Mouse (Mus musculus): ENCODE measurements around the gene Elfn1.
"Not testable (repeated sequence)": the region's sequence is repeated elsewhere in the genome, so short reads cannot be mapped to it uniquely, and the experiment has no call there.

The Elfn1 gene

GRCm38 (mm10) chr5:139969151-139969948 lies 61.6 kb downstream of the Elfn1 start:
- DNase-seq (ENCODE audit: low spot score in 2 of 2) = no peak

GRCm38 (mm10) chr5:139970186-139970631 lies 62.5 kb downstream of the Elfn1 start:
- DNase-seq (ENCODE audit: low spot score in 2 of 2) = no peak

DNA sequence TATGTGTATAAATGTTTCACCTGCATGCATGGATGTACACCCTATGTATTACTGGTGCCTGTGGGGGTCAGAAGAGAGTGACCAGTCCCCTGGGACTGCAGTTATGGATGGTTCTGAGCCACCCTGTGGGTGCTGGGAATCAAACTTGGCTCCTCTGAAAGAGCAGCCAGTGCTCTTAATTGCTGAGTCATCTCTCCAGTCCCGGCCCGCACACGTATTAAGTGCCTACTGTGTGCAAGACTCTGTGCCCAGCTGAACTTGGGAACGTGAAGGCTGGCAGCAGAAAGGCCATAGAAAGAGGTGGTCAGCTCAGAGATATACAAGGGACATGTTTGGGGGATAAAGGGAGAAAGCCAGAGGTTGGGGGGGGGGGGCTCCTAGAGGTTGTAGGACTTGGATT lies 68.8 kb downstream of the Elfn1 start:
- DNase-seq (ENCODE audit: low spot score in 2 of 2) = no peak

- no peak for DNase-seq (ENCODE audit: low spot score in 2 of 2)
Observed at GRCm38 (mm10) chr5:139977476-139977875, 69.7 kb downstream of the Elfn1 start.

GRCm38 (mm10) chr5:139978525-139979276 lies 71.0 kb downstream of the Elfn1 start:
- DNase-seq (ENCODE audit: low spot score in 2 of 2) = no peak

- DNase-seq (ENCODE audit: low spot score in 2 of 2) = peak in 1 of 2 experiments; percentile 38
Observed at GRCm38 (mm10) chr5:139979371-139979770, 71.6 kb downstream of the Elfn1 start.

GRCm38 (mm10) chr5:139981976-139982375 lies 74.2 kb downstream of the Elfn1 start:
- DNase-seq (ENCODE audit: low spot score in 2 of 2) = no peak

- no peak for DNase-seq (ENCODE audit: low spot score in 2 of 2)
Observed at GRCm38 (mm10) chr5:139985073-139985746, 77.5 kb downstream of the Elfn1 start.

GRCm38 (mm10) chr5:139991531-139991930 lies 83.8 kb downstream of the Elfn1 start:
- no peak for DNase-seq (ENCODE audit: low spot score in 2 of 2)

DNA sequence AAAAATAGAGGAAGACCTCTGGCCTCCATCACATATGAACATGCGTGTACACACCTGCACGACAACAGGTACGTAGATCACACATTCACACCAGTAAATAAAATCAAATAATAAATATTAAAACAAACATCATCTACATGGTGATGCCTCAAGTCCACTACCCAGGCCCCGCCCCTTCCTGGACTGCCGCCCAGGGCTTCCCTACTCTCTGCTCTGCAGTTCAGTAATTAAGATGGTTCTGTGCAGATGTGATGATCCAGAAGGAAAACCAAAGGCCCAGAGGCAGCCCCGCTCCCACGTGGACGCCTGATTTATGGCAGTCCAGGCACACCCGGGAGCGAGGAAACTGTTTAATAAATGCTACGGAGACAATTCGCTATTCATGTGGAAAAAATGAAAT lies 90.6 kb downstream of the Elfn1 start:
- not testable (repeated sequence) for DNase-seq (ENCODE audit: low spot score in 2 of 2)

GRCm38 (mm10) chr5:139998916-139999315 lies 91.2 kb downstream of the Elfn1 start:
- DNase-seq (ENCODE audit: low spot score in 2 of 2) = no peak

- DNase-seq (ENCODE audit: low spot score in 2 of 2) = no peak
Observed at GRCm38 (mm10) chr5:140002541-140002940, 94.8 kb downstream of the Elfn1 start.

DNA sequence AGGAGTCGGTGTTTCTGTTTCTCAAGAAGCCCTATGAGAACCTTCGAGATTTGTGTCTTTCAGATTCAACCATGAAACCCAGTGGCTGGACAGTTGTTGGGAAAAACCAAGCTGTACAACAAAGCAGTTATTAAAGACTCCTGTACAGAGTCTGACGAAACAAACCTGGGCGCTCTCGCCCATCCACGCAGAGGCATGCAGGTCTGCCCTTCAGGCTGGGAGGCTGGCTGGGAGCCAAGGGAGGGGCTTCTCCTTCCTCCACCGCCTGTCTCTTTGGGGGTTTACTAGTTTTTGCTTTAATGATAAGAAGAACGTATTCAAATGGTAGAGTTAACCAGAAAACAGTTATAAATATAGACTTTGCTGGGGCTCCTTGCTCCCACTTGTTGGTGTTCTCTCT lies 99.1 kb downstream of the Elfn1 start:
- no peak for DNase-seq (ENCODE audit: low spot score in 2 of 2)

DNA sequence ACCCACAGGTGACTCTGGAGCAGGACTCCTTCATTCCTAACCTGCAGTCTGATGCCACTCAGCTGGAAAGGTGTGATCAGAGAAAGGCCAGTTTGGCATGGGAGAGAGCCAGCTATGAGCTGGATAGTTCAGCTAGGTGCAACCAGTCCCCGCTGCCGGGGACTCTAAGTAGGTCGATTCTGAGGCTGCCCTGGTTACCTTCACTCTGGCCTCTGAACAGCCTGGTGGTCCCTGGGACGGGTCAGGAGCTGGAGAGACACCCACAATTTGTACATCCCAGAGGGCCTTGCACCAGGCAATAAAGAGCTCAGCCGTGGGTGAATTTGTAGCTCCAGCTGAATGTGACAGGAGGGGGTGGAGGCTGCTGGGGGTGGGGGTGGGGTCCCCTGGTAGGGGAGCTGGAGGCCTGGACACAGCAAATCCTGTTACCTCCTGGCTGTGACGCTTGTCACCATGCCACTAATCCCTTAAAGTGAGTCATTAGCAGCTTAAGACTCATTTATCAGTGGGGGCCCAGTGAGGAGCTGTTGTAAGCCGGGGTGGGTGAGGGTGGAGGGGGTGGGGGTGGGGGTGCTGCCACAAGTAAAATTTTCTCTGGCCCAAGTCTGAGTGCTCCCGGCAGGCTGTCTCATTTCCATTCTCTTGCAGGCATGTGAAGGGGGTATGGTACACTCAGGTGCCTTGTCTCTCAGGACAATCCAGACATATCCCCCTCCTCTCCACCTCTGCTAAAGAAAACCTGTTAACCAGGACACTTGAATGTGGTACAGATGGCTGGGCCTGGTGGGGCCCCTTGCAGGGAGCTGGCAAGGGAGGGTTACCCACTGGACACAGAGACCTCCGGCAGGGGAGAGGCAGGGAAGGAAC lies 100.1 kb downstream of the Elfn1 start:
- no peak for DNase-seq (ENCODE audit: low spot score in 2 of 2)

GRCm38 (mm10) chr5:140008523-140008806 lies 100.7 kb downstream of the Elfn1 start:
- no peak for DNase-seq (ENCODE audit: low spot score in 2 of 2)

DNA sequence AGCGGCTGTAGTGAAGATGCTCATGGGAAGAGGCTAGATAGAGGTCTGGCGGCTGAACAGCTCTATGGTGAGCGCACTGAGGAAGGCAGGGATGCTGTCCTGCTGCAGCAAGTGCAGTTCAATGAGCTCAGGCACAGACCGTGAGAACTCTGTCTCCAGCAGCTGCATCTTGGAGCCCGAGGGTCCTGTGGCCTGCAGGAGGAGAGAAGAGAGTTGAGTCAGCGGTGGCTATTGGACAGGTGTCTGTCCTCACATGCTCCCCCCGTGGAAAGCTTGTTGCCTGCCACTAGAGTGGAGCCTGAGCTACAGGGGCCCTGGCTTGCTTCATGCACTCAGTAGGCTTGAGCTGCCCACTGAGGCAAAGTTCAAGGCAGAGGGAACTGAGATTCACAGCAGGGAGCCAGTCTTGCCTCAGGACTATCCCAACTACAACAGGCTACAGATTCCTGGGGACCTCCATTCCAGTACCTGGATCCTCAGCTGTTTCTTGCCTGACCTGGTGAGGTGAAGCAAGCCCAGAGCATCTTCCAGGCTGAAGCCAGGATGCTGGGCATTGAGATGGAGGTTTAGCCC lies 101.4 kb downstream of the Elfn1 start:
- DNase-seq (ENCODE audit: low spot score in 2 of 2) = no peak

DNA sequence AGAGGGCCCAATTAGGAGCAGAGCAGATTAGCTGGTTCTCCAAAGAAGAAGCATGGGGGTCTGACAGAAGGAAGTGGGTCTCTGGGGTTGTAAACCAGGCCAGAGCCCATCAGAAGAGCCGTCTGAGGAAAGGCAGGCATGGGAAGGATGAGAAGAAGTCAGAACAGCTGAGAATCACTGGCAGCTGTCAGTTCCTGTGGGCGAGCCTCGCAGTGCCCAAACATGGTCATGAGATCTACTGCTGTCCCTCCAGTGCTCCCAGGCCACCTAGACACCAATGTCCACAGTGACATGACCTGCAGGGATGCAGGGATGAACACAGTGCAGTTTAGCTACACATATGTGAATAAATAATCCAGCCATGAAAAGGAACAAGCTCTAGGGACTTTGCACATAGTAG lies 102.7 kb downstream of the Elfn1 start:
- DNase-seq (ENCODE audit: low spot score in 2 of 2) = no peak

- no peak for DNase-seq (ENCODE audit: low spot score in 2 of 2)
Observed at GRCm38 (mm10) chr5:140012286-140012967, 104.7 kb downstream of the Elfn1 start.

- no peak for DNase-seq (ENCODE audit: low spot score in 2 of 2)
Observed at GRCm38 (mm10) chr5:140013652-140014051, 105.9 kb downstream of the Elfn1 start.

DNA sequence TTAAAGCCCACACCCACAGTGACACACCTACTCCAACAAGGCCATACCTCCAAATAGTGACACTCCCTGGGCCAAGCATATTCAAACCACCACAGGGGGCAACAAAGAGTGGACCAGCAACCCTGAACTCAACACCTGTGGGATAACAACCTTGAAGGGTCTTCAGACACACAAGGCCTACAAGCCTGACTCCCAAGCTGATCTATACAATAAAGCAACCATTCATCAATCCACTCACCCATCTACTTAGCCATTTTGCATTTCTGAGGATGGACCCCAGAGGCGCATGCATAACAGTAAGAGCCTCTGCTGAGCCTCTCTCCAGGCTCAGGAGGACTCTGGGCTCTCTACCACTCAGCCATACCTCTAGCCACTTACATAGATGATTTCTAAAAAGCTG lies 109.2 kb downstream of the Elfn1 start:
- no peak for DNase-seq (ENCODE audit: low spot score in 2 of 2)

- no peak for DNase-seq (ENCODE audit: low spot score in 2 of 2)
Observed at GRCm38 (mm10) chr5:140018780-140019179, 111.0 kb downstream of the Elfn1 start.
